Mouse (Mus musculus) spleen, adult 2 months (tissue): ENCODE data around the gene Msmo1.

ENCODE experiments used
- CTCF ChIP-seq: fragments of 200-500 bp; IDR thresholded peaks from 2 replicates; pipeline ENCODE4 v1.5.1; 2011; ENCODE audit warnings: mild to moderate bottlenecking, inconsistent platforms; ENCODE audit not compliant: insufficient read depth, insufficient read length, insufficient replicate concordance; ENCODE audit errors: extremely low read depth
- POLR2A ChIP-seq: fragments of 200-500 bp; IDR thresholded peaks from 2 replicates; pipeline ENCODE4 v1.6.1; 2011; ENCODE audit warnings: low read depth, low read length, inconsistent platforms

GRCm38 (mm10) chr8:64682501-64682900 lies 51.1 kb downstream of the Msmo1 start:
- no peak for TF ChIP-seq POLR2A
- no peak for TF ChIP-seq CTCF
